Mouse (Mus musculus) lung, postnatal 0 days (tissue): ENCODE results near the gene Rln3. TPM values are rescaled to one million over a fixed set of nuclear protein-coding genes. Genes with fewer than 3 reads are reported as not detected.

Experiments
- ATAC-seq: fragments of 200-750 bp; cut with Nextera tagmentation; 2 replicates; pipeline ENCODE4 v1.8.0; 2017; ENCODE audit warnings: moderate library complexity
- DNase-seq: peaks from one replicate; pipeline ENCODE4 v3.0.0-alpha.2; 2016; ENCODE audit warnings: low spot score
- H3K27ac ChIP-seq: fragments of 300-500 bp; sonication (generic); 2 replicates; pipeline ENCODE4 v1.5.1; 2014; ENCODE audit warnings: antibody characterized with exemption, mild to moderate bottlenecking, low read length, mixed read lengths
- H3K27me3 ChIP-seq: fragments of 300-500 bp; sonication (generic); replicated peaks from 2 replicates; pipeline ENCODE4 v1.6.1; 2014; ENCODE audit warnings: low read length, mixed read lengths; ENCODE audit not compliant: insufficient read depth
- H3K36me3 ChIP-seq: fragments of 300-500 bp; sonication (generic); 2 replicates; pipeline ENCODE4 v1.6.1; 2014; ENCODE audit warnings: low read length, mixed read lengths; ENCODE audit not compliant: insufficient read depth
- H3K4me1 ChIP-seq: fragments of 300-500 bp; sonication (generic); 2 replicates; pipeline ENCODE4 v1.6.1; 2014; ENCODE audit warnings: antibody characterized with exemption, low read depth, low read length, mixed read lengths; ENCODE audit not compliant: insufficient read depth
- H3K4me2 ChIP-seq: fragments of 300-500 bp; sonication (generic); replicated peaks from 2 replicates; pipeline ENCODE4 v1.6.1; 2014; ENCODE audit warnings: low read depth, mild to moderate bottlenecking, low read length, moderate library complexity, mixed read lengths
- H3K4me3 ChIP-seq: fragments of 300-500 bp; sonication (generic); 2 replicates; pipeline ENCODE4 v1.5.1; 2014; ENCODE audit warnings: low read depth, low read length
- H3K9ac ChIP-seq: fragments of 300-500 bp; sonication (generic); replicated peaks from 2 replicates; pipeline ENCODE4 v1.6.1; 2014; ENCODE audit warnings: low read depth, mild to moderate bottlenecking
- H3K9me3 ChIP-seq: fragments of 300-500 bp; sonication (generic); 2 replicates; pipeline ENCODE4 v1.6.1; 2016; ENCODE audit warnings: low read length, mixed read lengths
- CTCF ChIP-seq: IDR thresholded peaks from 2 replicates; pipeline ENCODE4 v1.5.1; 2016; ENCODE audit warnings: antibody characterized with exemption, mild to moderate bottlenecking
- EP300 ChIP-seq: IDR thresholded peaks from 2 replicates; pipeline ENCODE4 v1.6.1; 2016; ENCODE audit warnings: antibody characterized with exemption, mild to moderate bottlenecking, control low read depth
- WGBS: fragments of 180-500 bp; shearing (Covaris S2); extraction: QIAGEN DNeasy Blood & Tissue Kit; methylation state at CpG from one replicate; pipeline ENCODE4 v1.1.7; 2014; 5-methylcytosine and 5-hydroxymethylcytosine counted together
- polyA plus RNA-seq: library from polyadenylated mRNA; unstranded; fragments of >200 nt; fragmentation: Nextera tagmentation; extraction: Ambion mirVana; gene quantifications from 2 replicates; pipeline ENCODE4 v1.2.1, GENCODE M21; 2015

Rln3 gene
- polyA plus RNA-seq, 1 experiment from 2014 or later, result 0.26 TPM

DNA sequence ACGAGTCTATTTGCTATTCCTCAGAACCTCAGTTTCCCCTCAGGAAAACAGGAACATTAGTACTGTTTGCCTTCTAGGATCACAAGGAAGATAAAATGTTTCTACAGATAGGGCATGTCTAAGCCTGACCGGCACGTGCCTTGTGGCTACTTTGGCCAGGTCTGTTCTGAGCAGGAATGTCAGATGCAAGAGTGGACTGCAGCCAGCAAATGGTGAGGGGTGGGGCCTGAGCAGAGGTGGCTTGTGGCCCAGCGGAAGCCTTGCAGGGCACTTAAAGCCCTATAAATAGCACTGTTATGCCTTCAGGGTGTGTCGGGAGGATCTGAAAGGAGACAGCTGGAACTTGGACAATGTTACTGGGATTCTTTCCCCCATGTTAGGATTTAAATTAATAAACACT, 21.7 kb downstream of the Rln3 start:
- Histone ChIP-seq H3K9me3 (no peaks in the 10 kb centered on the region), H3K4me3 (no peak overlapping the region), H3K36me3 (no peaks in the 10 kb centered on the region), H3K27ac (no peak overlapping the region), H3K4me1 (peaks cover 26% of the 10 kb centered on the region), H3K4me2 (no peak overlapping the region), H3K9ac (no peak overlapping the region), H3K27me3 (no peaks in the 10 kb centered on the region)
- no peak for TF ChIP-seq CTCF
- 0 out of 2 replicates have a peak, but pooled peaks have one; percentile 26 for TF ChIP-seq EP300
- peak; percentile 83 for DNase-seq
- ATAC-seq, result peak; percentile 71
- 6% methylated on average over 5 of the region's 5 CpGs for WGBS

DNA sequence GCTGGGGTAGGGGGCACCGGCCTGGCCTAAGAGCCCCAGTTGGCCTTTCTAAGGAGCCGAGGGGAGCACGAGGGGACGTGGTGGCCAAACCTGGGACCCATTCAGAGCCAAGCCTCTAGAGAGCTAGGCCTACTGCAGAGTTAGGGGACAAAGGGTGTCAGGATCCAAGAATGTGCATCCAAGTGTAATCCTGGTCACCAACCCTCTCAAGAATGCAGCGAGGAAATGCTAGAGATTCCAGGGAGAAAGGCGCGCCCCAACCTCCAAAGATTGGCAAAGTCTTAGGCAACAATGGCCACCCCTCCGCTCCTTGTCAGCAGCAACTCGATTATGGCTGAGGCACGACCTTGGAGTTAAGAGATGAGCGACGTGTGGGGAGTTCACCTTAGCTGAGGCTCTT, 23.2 kb downstream of the Rln3 start:
- DNase-seq (peak; percentile 55), ATAC-seq (peak; percentile 51)

DNA sequence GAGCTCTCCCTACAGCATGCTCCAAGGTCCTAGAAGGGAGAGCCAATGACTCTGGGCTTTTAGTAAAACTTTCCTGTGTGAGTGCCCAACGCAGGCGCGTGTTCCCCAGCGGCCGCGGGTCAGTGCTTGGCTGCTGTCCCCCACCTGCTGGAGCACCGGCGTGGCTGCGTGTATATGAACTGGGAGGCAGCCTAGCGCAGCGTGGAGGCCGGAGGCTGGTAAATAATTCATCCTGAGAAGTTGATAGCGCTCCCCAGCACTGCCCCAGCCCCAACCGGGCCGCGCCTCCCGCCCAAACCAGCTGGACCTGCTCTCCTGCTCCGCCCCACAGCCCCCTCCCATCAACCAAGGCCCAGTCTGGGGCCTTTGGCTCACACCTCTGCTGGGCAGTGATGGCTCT, 23.7 kb downstream of the Rln3 start, which contains the start of gene Palm3:
Palm3 (plus strand) TSS at position 376 of the 400 bp plus-strand sequence.
- no peak within 1 kb of the TSS for H3K4me3 ChIP-seq
- 7% methylated on average over 18 of the region's 18 CpGs for WGBS
- peak; percentile 16; the same call in 1 of the 2 replicates for TF ChIP-seq CTCF
- TF ChIP-seq EP300, result no peak
- no peaks in the 10 kb centered on the region for H3K36me3 ChIP-seq
- no peaks in the 10 kb centered on the region for H3K27me3 ChIP-seq
- DNase-seq, result peak; percentile 53
- H3K9me3 ChIP-seq, result no peaks in the 10 kb centered on the region
- H3K4me1 ChIP-seq, result peaks cover 24% of the 10 kb centered on the region
- no peak within 1 kb of the TSS; the same call in 1 of the 2 replicates for H3K27ac ChIP-seq
- no peak within 1 kb of the TSS for H3K9ac ChIP-seq
- peak; percentile 64 for ATAC-seq
- peak within 1 kb of the TSS; percentile 22 for H3K4me2 ChIP-seq

More for the DNA sequence above, 23.2 kb downstream of the Rln3 start:
- no peak for TF ChIP-seq CTCF
- TF ChIP-seq EP300, result peak; percentile 66
- Histone ChIP-seq H3K4me1 (peaks cover 26% of the 10 kb centered on the region), H3K4me2 (peak overlapping the region; percentile 22), H3K4me3 (no peak overlapping the region), H3K9ac (no peak overlapping the region), H3K27me3 (no peaks in the 10 kb centered on the region), H3K9me3 (no peaks in the 10 kb centered on the region), H3K36me3 (no peaks in the 10 kb centered on the region), H3K27ac (no peak overlapping the region; the same call in 1 of the 2 replicates)
- 38% methylated on average over 12 of the region's 12 CpGs for WGBS

DNA sequence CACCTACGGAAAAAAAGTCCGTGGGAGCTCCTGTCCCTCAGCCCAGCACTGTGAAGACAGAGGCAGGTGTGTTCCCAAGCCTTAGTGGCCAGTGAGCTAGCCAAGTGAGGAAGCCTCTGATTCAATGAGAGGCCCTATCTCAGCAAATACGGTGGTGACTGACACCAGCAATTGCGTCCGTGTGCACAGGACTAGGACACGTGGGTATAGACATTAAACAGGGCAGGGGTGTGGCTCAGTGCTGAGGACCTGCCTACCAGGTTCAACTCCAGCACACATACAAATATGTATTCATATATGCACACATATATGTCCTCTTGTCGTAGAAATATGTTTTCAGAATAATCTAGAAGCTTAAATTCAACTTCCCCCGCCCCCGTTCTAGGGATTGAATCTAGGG, 25.1 kb downstream of the Rln3 start:
- Histone ChIP-seq H3K27ac (no peak overlapping the region), H3K4me2 (no peak overlapping the region), H3K27me3 (no peaks in the 10 kb centered on the region), H3K9ac (no peak overlapping the region), H3K9me3 (no peaks in the 10 kb centered on the region), H3K4me3 (no peak overlapping the region), H3K36me3 (no peaks in the 10 kb centered on the region), H3K4me1 (peaks cover 19% of the 10 kb centered on the region)
- TF ChIP-seq CTCF (no peak), EP300 (no peak)
- no peak for ATAC-seq
- WGBS, result 65% methylated on average over 9 of the region's 9 CpGs
- DNase-seq, result no peak

DNA sequence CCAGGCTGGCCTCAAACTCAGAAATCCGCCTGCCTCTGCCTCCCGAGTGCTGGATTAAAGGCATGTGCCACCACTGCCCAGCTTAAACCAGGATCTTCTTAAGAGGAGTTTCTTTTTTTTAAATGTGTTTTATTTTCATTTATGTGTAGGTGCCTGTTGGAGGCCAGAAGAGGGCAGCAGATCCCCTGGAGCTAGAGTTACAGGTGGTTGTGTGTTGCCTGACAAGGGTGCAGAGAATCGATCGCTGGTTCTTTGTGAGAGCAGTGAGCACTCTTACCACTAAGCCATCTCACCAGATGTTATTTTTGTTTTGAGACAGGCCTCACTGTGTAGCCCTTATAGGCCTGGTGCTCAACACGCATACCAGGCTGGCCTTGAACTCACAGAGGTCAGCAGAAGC, 29.0 kb downstream of the Rln3 start:
- ATAC-seq, result no peak
- Histone ChIP-seq H3K9me3 (no peaks in the 10 kb centered on the region), H3K4me3 (no peak overlapping the region), H3K4me1 (peaks cover 9% of the 10 kb centered on the region; the same call in 1 of the 2 replicates), H3K27me3 (peaks cover 20% of the 10 kb centered on the region), H3K36me3 (no peaks in the 10 kb centered on the region), H3K4me2 (no peak overlapping the region), H3K27ac (no peak overlapping the region), H3K9ac (no peak overlapping the region)
- DNase-seq, result no peak
- 92% methylated on average over 5 of the region's 5 CpGs for WGBS
- TF ChIP-seq EP300 (no peak), CTCF (peak; percentile 9; the same call in 1 of the 2 replicates)

DNA sequence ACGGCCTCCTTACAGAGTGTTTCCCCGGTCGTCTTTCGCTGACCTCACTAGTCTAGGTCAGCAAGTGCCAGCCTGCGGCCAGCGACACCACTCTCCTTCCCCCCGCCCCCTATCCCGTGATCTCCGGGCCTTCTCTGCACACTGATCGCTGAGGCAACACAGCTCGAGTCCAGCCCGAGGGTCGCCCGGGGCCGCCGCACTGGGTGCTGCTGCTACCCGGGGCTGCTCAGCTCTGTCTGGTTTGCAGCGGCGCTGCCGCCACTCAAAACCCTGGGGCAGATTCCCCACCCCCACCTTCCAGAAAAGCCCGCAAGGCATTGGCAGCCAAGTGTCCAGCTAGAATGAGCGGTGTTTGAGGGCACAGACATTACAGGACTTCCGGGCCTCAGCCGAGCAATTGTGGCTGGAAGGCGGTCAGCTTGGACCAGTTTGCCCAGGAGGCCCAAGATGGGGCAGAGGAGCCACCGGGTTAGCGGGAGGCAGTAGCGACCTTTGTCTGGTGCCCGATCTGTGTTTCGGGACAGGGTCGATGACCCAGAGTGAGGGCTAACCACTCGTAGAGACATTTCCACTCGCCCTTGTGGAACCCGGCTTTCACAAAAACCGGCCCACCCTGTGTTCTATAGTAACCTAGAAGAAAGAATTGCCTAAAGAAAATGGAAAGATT, 32.2 kb downstream of the Rln3 start:
- Histone ChIP-seq H3K27me3 (peaks cover 27% of the 10 kb centered on the region), H3K4me3 (peak overlapping the region; percentile 47), H3K27ac (no peak overlapping the region), H3K4me1 (peaks cover 10% of the 10 kb centered on the region), H3K9ac (0 out of 2 replicates have a peak overlapping the region, but pooled peaks have one; percentile 29), H3K36me3 (no peaks in the 10 kb centered on the region), H3K9me3 (no peaks in the 10 kb centered on the region), H3K4me2 (peak overlapping the region; percentile 90)
- TF ChIP-seq CTCF, result no peak
- no peak for TF ChIP-seq EP300
- DNase-seq (no peak), ATAC-seq (peak; percentile 27)
- WGBS, result 12% methylated on average over 35 of the region's 35 CpGs
